Mouse (Mus musculus): ENCODE data around the gene Fam13c. TPM values are rescaled to one million over a fixed set of nuclear protein-coding genes. Genes with fewer than 3 reads are reported as not detected.
A peak's percentile ranks its signal among the peaks of the same experiment; 100 is the strongest.

The Fam13c gene
- polyA plus RNA-seq, 1 experiment from 2014 or later = 33.6 TPM

GRCm38 (mm10) chr10:70447787-70448186 lies 7.5 kb downstream of the Fam13c start:
- H3K9me3 ChIP-seq (replicated peaks; ENCODE audit: control insufficient read depth, low read length, poor library complexity, severe bottlenecking) = no peaks in the 10 kb centered on the region
- peaks cover 15% of the 10 kb centered on the region for H3K4me1 ChIP-seq (ENCODE audit: control insufficient read depth, insufficient read depth, low read length)
- WGBS = 69% methylated on average over 4 of the region's 4 CpGs
- H3K36me3 ChIP-seq (ENCODE audit: control insufficient read depth, insufficient read depth, low read length) = peaks cover 19% of the 10 kb centered on the region
- no peak overlapping the region for H3K27ac ChIP-seq (ENCODE audit: low read length)
- ATAC-seq = no peak
- H3K9ac ChIP-seq (ENCODE audit: low read depth, low read length) = no peak overlapping the region
- no peaks in the 10 kb centered on the region for H3K27me3 ChIP-seq (ENCODE audit: control insufficient read depth, insufficient read depth, low read depth, low read length)
- no peak overlapping the region for H3K4me2 ChIP-seq (ENCODE audit: low read length)
- H3K4me3 ChIP-seq (ENCODE audit: low read depth, low read length) = no peak overlapping the region

- no peaks in the 10 kb centered on the region for H3K9me3 ChIP-seq (replicated peaks; ENCODE audit: control insufficient read depth, low read length, poor library complexity, severe bottlenecking)
- 49% methylated on average over 8 of the region's 8 CpGs for WGBS
- H3K4me2 ChIP-seq (ENCODE audit: low read length) = no peak overlapping the region
- H3K4me1 ChIP-seq (ENCODE audit: control insufficient read depth, insufficient read depth, low read length) = peaks cover 3% of the 10 kb centered on the region
- no peak overlapping the region for H3K9ac ChIP-seq (ENCODE audit: low read depth, low read length)
- no peak overlapping the region for H3K4me3 ChIP-seq (ENCODE audit: low read depth, low read length)
- H3K27me3 ChIP-seq (ENCODE audit: control insufficient read depth, insufficient read depth, low read depth, low read length) = no peaks in the 10 kb centered on the region
- peaks cover 23% of the 10 kb centered on the region for H3K36me3 ChIP-seq (ENCODE audit: control insufficient read depth, insufficient read depth, low read length)
- ATAC-seq = no peak
- H3K27ac ChIP-seq (ENCODE audit: low read length) = no peak overlapping the region
Measured at GRCm38 (mm10) chr10:70449206-70449605, 8.9 kb downstream of the Fam13c start.

GRCm38 (mm10) chr10:70455886-70456305 lies 15.6 kb downstream of the Fam13c start:
- Histone ChIP-seq H3K4me2 (ENCODE audit: low read length) (no peak overlapping the region), H3K9me3 (replicated peaks; ENCODE audit: control insufficient read depth, low read length, poor library complexity, severe bottlenecking) (no peaks in the 10 kb centered on the region), H3K4me1 (ENCODE audit: control insufficient read depth, insufficient read depth, low read length) (no peaks in the 10 kb centered on the region), H3K27ac (ENCODE audit: low read length) (no peak overlapping the region), H3K27me3 (ENCODE audit: control insufficient read depth, insufficient read depth, low read depth, low read length) (no peaks in the 10 kb centered on the region), H3K36me3 (ENCODE audit: control insufficient read depth, insufficient read depth, low read length) (peaks cover 43% of the 10 kb centered on the region), H3K4me3 (ENCODE audit: low read depth, low read length) (no peak overlapping the region), H3K9ac (ENCODE audit: low read depth, low read length) (no peak overlapping the region)
- no peak for ATAC-seq
- WGBS = 95% methylated on average over 8 of the region's 8 CpGs

GRCm38 (mm10) chr10:70458574-70459263 lies 18.4 kb downstream of the Fam13c start:
- WGBS = 74% methylated on average over 11 of the region's 11 CpGs
- no peak for ATAC-seq
- Histone ChIP-seq H3K4me3 (ENCODE audit: low read depth, low read length) (no peak overlapping the region), H3K9me3 (replicated peaks; ENCODE audit: control insufficient read depth, low read length, poor library complexity, severe bottlenecking) (no peaks in the 10 kb centered on the region), H3K4me2 (ENCODE audit: low read length) (no peak overlapping the region), H3K27ac (ENCODE audit: low read length) (no peak overlapping the region), H3K27me3 (ENCODE audit: control insufficient read depth, insufficient read depth, low read depth, low read length) (no peaks in the 10 kb centered on the region), H3K4me1 (ENCODE audit: control insufficient read depth, insufficient read depth, low read length) (no peaks in the 10 kb centered on the region), H3K36me3 (ENCODE audit: control insufficient read depth, insufficient read depth, low read length) (peaks cover 49% of the 10 kb centered on the region), H3K9ac (ENCODE audit: low read depth, low read length) (no peak overlapping the region)

GRCm38 (mm10) chr10:70465638-70466037 lies 25.4 kb downstream of the Fam13c start:
- H3K27ac ChIP-seq (ENCODE audit: low read length) = no peak overlapping the region
- ATAC-seq = no peak
- H3K4me1 ChIP-seq (ENCODE audit: control insufficient read depth, insufficient read depth, low read length) = no peaks in the 10 kb centered on the region
- no peak overlapping the region for H3K4me2 ChIP-seq (ENCODE audit: low read length)
- 76% methylated on average over 7 of the region's 7 CpGs for WGBS
- no peaks in the 10 kb centered on the region for H3K27me3 ChIP-seq (ENCODE audit: control insufficient read depth, insufficient read depth, low read depth, low read length)
- H3K4me3 ChIP-seq (ENCODE audit: low read depth, low read length) = no peak overlapping the region
- H3K9ac ChIP-seq (ENCODE audit: low read depth, low read length) = no peak overlapping the region
- H3K9me3 ChIP-seq (replicated peaks; ENCODE audit: control insufficient read depth, low read length, poor library complexity, severe bottlenecking) = no peaks in the 10 kb centered on the region
- H3K36me3 ChIP-seq (ENCODE audit: control insufficient read depth, insufficient read depth, low read length) = peaks cover 32% of the 10 kb centered on the region

- no peak for ATAC-seq
- Histone ChIP-seq H3K27me3 (ENCODE audit: control insufficient read depth, insufficient read depth, low read depth, low read length) (no peaks in the 10 kb centered on the region), H3K4me1 (ENCODE audit: control insufficient read depth, insufficient read depth, low read length) (no peaks in the 10 kb centered on the region), H3K4me3 (ENCODE audit: low read depth, low read length) (no peak overlapping the region), H3K9ac (ENCODE audit: low read depth, low read length) (no peak overlapping the region), H3K27ac (ENCODE audit: low read length) (no peak overlapping the region), H3K4me2 (ENCODE audit: low read length) (no peak overlapping the region), H3K9me3 (replicated peaks; ENCODE audit: control insufficient read depth, low read length, poor library complexity, severe bottlenecking) (no peaks in the 10 kb centered on the region), H3K36me3 (ENCODE audit: control insufficient read depth, insufficient read depth, low read length) (peaks cover 13% of the 10 kb centered on the region)
- WGBS = 86% methylated on average over 1 of the region's 1 CpGs
Measured at GRCm38 (mm10) chr10:70470836-70471235, 30.6 kb downstream of the Fam13c start.

- Histone ChIP-seq H3K27me3 (ENCODE audit: control insufficient read depth, insufficient read depth, low read depth, low read length) (no peaks in the 10 kb centered on the region), H3K4me1 (ENCODE audit: control insufficient read depth, insufficient read depth, low read length) (no peaks in the 10 kb centered on the region), H3K9ac (ENCODE audit: low read depth, low read length) (no peak overlapping the region), H3K4me2 (ENCODE audit: low read length) (no peak overlapping the region), H3K27ac (ENCODE audit: low read length) (no peak overlapping the region), H3K36me3 (ENCODE audit: control insufficient read depth, insufficient read depth, low read length) (peaks cover 41% of the 10 kb centered on the region), H3K9me3 (replicated peaks; ENCODE audit: control insufficient read depth, low read length, poor library complexity, severe bottlenecking) (no peaks in the 10 kb centered on the region), H3K4me3 (ENCODE audit: low read depth, low read length) (no peak overlapping the region)
- no peak for ATAC-seq
- 95% methylated on average over 10 of the region's 10 CpGs for WGBS
Measured at GRCm38 (mm10) chr10:70477741-70478145, 37.5 kb downstream of the Fam13c start.

GRCm38 (mm10) chr10:70483736-70484135 lies 43.5 kb downstream of the Fam13c start:
- 82% methylated on average over 6 of the region's 6 CpGs for WGBS
- no peak for ATAC-seq

GRCm38 (mm10) chr10:70484568-70485286 lies 44.4 kb downstream of the Fam13c start:
- Histone ChIP-seq H3K4me3 (ENCODE audit: low read depth, low read length) (0 out of 2 replicates have a peak overlapping the region, but pooled peaks have one; percentile 4), H3K27me3 (ENCODE audit: control insufficient read depth, insufficient read depth, low read depth, low read length) (no peaks in the 10 kb centered on the region), H3K9me3 (replicated peaks; ENCODE audit: control insufficient read depth, low read length, poor library complexity, severe bottlenecking) (no peaks in the 10 kb centered on the region), H3K36me3 (ENCODE audit: control insufficient read depth, insufficient read depth, low read length) (peaks cover 3% of the 10 kb centered on the region; the same call in 1 of the 2 replicates), H3K4me2 (ENCODE audit: low read length) (peak overlapping the region; percentile 43), H3K27ac (ENCODE audit: low read length) (peak overlapping the region; percentile 86), H3K4me1 (ENCODE audit: control insufficient read depth, insufficient read depth, low read length) (peaks cover 15% of the 10 kb centered on the region), H3K9ac (ENCODE audit: low read depth, low read length) (no peak overlapping the region; the same call in 1 of the 2 replicates)
- 7% methylated on average over 7 of the region's 7 CpGs for WGBS
- peak; percentile 87 for ATAC-seq

More at GRCm38 (mm10) chr10:70483736-70484135, 43.5 kb downstream of the Fam13c start:
- Histone ChIP-seq H3K36me3 (ENCODE audit: control insufficient read depth, insufficient read depth, low read length) (peaks cover 8% of the 10 kb centered on the region), H3K27me3 (ENCODE audit: control insufficient read depth, insufficient read depth, low read depth, low read length) (no peaks in the 10 kb centered on the region), H3K4me1 (ENCODE audit: control insufficient read depth, insufficient read depth, low read length) (peaks cover 15% of the 10 kb centered on the region), H3K4me3 (ENCODE audit: low read depth, low read length) (no peak overlapping the region), H3K27ac (ENCODE audit: low read length) (peak overlapping the region; percentile 86), H3K9me3 (replicated peaks; ENCODE audit: control insufficient read depth, low read length, poor library complexity, severe bottlenecking) (no peaks in the 10 kb centered on the region), H3K4me2 (ENCODE audit: low read length) (no peak overlapping the region), H3K9ac (ENCODE audit: low read depth, low read length) (no peak overlapping the region)
